Mouse (Mus musculus): ENCODE data around the gene Maml1.

Gene Maml1

DNA sequence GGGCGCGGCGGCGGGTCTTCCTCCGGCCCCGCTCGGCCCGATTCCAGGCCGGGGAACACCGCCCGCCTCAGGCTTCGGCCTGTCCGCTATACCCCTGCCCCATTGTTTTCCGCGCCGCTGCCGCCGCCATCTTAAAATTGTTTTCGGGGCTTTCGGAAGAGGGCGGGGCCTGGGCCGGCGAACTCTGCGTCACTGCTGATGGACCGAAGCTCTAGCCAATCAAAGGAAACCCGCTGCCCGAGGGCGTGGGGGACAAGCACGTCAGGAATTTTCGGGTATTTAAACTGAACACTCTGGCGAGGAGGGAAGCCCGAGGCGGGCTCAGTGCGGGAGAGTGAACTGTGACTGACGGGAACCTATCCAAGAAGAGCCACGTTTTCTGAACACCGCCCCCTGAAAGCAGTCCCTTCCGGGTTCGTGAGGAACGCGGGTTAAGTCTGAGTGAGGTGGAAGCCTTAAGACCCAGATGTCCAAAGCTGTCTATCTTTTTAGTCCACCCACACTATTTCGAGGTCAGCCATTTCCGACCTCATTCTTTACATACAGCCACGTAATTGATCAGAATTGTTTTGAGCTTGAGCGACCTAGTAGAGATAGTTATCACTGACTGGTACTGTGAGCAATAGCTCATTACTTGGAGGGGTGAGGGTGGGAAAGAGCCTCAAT lies at the start of gene Maml1:
Gene Maml1 (minus strand): TSS at position 122 of the 666 bp plus-strand sequence.
- WGBS: 1% methylated on average over 45 of the region's 45 CpGs

DNA sequence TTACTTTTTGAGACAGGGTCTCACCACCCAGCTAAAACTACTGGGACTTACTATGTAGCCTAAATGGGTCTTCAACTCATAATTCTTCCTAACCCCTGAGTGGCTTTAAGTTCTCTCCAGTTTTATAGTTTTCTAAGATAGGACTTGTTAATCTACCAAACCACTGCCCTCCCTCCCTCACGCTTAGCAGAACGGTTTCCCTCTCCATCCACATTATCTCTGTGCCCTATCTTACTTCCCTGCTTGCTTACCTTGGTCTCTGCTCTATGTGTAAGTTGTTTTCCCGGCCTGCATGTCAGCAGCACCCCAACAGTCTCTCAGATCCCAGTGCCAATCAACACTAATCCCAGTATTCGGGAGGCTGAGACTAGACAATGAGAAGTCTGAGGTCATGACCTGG lies 44.8 kb upstream of the Maml1 start:
- 76% methylated on average over 4 of the region's 4 CpGs for WGBS

DNA sequence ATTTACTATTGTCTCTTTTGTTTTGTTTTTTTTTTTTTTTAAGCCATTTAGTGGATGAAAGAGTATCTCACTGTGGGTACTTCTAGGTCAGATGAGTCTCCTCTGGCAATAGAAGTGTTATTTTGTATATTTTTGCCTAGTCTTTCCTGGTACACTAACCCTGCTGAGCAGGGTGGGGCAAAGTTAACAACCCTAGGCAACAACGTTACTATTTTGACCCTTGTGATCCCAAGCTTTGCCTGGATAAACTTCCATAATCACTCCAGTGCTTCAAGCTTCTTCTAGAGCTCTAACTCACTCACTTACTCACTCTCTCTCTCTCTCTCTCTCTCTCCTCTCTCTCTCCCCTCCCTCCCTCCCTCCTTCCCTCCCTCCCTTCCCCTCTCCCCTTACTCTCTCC lies 44.0 kb upstream of the Maml1 start:
- 64% methylated on average over 1 of the region's 1 CpGs for WGBS

DNA sequence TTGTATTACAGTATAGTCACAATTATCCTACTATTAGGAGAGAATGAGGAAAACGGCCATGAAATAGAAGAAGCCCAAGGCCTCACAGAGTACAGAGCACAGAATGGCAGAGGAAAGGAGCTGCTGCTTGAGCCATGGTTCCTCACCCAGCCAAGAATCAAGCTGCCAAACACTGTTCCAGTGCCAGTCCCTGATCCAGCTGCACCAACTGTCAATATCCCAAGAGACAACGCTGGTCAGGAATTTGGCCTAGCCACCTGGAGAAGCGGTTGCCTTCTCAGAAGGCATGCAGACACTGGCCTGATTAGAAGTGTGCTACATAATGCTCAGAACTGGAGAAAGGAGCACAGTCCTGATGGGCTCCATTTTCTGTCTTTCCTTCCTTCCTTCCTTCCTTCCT lies 41.1 kb upstream of the Maml1 start:
- 65% methylated on average over 3 of the region's 3 CpGs for WGBS

DNA sequence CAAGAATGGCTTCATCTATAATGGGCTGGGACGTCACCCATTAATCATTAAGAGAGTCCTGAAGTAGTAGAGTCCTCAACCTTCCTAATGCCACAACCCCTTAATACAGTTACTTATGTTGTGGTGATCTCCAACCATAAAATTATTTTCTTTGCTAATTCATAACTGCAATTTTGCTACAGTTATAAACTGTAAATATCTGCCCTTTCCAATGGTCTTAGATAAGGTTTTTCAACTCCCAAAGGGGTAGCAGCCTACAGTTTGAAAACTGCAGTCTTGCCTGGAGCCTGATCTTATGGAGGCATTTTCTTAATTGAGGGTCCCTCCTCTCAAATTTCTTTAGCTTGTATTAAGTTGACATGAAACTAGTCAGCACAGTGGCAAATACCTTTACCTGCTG lies 37.3 kb upstream of the Maml1 start:
- WGBS: 97% methylated on average over 1 of the region's 1 CpGs

DNA sequence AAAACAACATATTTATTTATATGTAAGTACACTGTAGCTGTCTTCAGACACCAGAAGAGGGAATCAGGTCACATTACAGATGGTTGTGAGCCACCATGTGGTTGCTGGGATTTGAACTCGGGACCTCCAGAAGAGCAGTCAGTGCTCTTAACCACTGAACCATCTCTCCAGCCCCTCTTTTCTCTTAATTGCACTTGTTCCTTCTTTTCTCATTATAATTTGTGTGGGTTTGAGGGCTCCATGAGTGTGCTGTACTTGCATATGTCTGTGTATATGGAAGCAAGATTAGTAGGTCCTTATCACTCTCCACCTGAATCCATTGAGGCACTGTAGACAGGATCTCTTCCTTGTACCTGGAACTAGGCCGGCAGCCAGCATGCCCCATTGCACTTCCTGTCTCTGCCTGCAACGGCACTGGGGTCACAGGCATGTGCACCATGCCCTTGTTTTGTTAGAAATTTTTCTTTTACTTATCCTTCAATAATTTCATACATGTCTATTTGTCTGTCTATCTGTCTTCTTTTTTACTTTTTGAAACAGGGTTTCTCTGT lies 36.0 kb upstream of the Maml1 start:
- 82% methylated on average over 3 of the region's 3 CpGs for WGBS

DNA sequence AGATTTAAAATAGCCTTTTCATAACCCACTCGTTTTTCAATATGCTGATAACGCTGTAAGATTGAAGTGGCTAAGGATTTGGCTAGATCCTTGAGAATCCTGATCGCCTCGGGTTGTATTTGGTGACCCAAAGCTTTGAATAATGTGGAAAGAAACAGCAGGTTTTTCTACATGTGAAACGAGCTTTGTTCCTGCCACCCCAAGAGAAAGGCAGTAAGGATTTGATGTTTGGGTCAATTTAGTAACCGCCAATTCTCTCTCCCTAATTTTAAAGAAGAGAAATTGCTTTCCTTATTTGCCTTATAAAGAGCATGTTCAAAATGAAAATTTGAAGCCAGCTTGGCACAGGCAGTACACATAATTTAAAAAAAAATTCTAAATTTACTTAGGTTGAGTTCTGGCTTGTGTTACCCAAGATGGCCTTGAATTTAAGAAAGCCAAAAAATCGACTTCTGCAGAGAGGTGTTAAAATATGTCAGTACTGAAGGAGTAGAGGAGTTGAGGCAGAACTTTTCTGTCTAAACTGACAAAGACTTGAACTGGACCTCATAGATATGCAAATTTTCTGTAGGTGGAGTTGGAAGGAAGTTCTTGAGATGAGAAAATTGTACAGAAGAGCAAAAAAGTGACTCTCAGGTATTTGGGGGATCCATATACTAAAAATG lies 34.3 kb upstream of the Maml1 start:
- 1% methylated on average over 7 of the region's 7 CpGs for WGBS

DNA sequence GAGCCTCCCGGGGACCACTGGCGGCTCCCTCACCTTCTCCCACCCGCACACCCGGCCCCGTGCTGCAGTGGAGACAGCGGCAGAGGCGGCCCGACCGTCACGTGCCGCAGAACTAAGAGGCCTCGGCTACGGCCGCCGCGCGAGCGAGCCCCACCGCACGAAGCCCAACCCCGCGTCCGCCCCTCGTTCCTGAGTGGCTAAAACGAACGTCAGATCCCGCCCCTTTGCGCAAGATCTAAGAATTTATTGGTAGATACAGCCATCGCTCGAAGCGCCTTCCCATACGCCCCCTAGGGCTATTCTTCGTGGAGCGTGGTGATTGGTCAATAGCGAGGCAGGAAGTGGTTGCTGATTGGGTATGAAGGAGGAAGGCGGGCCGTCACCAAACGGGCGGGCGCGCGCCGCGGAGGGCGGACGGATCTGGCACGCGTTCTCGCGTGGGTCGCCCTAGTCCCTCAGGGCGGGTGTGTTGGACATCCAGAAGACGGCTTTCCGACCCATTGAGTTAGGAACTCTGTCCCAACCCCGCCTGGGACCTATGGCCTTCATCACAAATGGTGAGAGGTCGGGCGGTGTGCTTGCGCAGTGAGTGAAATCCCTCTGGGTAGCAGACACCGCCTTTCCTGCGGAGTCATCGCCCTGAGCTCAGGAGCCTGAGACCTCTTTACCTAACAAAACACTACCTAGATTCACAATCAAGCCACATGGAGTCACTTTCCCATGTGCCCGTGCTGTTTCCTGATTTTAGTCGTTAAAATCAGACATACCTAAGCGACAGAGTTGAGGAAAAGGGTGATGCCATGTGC lies 33.6 kb upstream of the Maml1 start, which contains the start of gene Canx:
Gene Canx (minus strand): TSS at position 178 of the 806 bp plus-strand sequence.
- WGBS: under 1% methylated on average over 64 of the region's 64 CpGs

DNA sequence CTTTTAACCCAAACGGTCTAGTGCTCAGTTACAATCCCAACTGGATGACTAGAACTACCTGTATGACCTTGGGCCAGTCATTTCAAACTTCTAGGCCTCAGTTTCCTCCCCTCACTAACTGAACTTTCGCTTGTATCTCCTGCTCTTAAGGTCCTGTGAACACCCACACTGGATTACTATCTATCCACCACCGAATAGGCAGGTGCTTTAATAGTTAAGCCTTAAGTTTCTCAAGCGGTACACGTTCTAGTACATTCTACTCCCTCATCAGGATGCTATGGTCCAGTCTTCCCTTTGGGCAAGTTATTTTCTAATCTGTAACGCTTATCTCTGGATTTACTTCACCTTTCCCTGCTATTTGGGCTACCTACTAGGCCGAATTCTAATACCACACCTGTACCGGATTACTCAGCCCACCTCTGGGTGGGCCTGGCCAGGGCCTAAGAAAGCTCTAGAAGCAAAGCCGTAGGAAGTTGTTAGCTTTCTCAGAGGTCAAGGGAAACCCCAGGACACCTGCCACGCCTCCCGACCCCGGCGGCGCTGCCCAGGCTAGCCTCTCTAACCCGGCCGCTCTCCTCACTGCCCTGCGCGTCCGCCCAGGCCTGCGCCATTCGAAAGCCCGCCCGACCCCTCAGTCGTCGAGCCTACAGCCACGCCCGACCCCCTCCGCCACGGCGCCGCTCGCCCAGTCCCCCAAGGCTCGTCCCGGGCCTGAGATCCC lies 32.8 kb upstream of the Maml1 start:
- under 1% methylated on average over 34 of the region's 34 CpGs for WGBS

DNA sequence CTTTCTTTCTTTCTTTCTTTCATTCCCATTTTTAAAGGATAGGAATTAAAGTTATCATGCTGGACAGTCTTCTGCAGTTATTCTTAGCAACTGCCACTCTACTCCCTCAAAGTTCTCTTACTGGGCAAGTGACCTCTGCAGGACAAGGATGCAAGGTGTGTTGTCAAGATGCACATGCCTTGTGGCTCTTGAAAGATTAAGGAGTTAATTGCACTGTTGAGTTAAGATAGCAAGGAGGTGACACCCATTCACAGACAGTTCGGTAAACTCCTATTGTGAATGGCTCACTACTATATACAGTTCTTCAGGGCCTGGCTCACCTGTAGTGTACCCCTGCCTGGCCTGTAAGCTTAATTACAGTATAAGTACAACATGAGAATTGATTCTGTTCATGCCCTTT lies 31.7 kb upstream of the Maml1 start:
- WGBS: 14% methylated on average over 1 of the region's 1 CpGs

DNA sequence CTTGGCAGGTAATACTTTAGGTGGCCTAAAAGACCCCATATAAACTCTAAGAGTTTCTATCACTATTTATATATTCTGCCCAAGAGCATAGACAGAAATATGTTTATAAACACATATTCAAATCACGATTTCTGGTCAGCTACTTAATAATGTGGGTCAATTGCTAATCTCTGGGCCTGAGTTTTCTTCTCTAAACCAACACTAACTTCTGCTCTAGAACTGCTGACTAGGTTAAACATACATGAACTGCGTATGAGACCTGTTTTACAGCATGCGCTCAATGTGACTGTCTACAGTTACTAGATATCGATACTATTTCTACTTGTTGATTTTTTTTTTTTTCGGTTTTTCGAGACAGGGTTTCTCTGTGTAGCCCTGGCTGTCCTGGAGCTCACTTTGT lies 29.1 kb upstream of the Maml1 start:
- WGBS: 89% methylated on average over 6 of the region's 6 CpGs

DNA sequence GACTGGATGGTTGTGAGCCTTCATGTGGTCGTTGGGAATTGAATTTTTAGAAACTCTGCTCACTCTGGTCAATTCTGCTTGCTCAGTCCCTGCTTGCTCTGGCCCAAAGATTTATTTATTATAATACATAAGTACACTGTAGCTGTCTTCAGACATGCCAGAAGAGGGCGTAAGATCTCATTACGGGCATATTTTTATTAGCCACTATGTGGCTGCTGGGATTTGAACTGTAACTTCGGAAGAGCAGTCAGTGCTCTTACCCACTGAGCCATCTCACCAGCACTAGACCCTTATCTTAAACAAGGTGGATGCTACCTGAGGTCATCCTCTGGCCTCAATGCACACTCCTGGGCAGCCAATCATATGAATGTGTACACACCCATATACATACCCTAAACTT lies 27.2 kb upstream of the Maml1 start:
- WGBS: 77% methylated on average over 4 of the region's 4 CpGs

DNA sequence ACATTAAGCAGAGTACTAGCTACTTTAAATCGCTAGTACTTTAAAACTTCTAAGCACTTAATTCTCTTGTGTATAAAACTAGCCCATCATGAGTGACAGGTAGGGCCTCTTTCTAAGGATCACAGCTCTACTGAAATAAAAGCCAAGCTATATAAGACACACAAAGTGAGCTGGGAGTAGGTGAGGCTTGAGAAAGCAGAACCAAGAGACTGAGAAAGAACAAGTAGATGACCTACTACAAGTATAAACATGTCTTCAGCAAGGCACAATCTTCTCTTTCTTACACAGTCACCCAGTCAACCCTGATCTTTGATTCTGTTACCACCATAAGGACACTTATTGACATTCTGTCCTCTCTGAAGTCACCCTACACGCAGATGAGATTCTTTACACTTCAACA lies 20.7 kb upstream of the Maml1 start:
- WGBS: 77% methylated on average over 2 of the region's 2 CpGs

DNA sequence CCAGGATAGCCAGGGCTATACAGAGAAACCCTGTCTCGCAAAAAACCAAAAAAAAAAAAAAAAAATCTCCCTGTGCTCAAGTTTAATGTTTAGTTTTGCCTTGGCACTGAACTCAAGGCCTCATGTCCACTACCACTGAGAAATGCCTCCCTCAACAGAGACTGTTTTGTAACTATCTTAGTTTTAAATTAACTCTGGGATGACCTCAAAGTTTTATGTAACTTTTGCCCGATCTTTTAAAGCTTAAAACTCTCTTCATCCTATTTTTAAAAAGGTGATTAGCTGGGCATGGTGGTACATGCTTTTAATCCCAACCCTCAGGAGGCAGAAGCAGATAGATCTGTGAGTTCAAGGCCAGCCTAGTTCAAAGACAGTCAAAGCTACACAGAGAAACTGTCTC lies 11.3 kb upstream of the Maml1 start:
- WGBS: 92% methylated on average over 2 of the region's 2 CpGs

DNA sequence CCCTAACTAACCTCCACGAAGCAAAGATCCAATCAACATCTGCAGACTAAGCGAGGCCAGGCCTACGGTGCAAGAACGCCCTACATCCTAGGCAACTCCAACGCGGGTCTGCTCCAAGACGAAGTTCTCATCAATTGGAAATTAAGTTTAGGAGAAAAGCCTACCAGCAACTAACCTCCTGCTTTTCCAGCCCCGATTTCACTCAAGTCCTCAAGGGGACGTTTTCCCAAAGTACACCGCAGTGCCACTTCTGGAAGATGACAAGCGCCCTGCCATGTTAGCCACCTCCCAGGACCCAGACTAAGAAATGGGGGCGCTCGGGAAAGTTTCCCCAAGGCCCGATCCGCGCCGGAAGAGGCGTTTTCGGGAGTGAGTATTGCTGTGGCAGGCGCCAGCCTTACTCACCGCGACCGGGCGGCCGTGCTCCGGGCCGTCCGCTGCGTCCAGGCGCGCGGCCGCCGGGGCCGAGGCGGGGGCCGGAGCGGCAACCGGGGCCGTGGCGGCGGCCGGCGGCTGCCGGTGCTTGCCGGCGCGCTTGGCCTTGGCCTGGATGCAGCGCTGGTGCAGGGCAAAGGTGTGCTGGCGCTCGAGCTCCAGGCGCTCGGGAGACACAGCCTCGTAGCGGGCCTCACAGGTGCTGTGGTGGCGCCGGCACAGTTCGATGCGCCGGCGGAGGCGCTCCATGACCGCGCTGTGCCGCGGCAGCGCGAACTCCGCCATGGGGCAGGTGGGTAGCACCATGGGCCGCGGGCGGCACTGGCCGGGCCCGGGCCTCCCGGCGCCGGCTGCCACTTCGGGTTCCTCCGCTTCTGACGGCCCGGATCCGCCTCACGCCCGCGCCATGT lies 568 bp downstream of the Maml1 start:
- WGBS: 1% methylated on average over 85 of the region's 85 CpGs

DNA sequence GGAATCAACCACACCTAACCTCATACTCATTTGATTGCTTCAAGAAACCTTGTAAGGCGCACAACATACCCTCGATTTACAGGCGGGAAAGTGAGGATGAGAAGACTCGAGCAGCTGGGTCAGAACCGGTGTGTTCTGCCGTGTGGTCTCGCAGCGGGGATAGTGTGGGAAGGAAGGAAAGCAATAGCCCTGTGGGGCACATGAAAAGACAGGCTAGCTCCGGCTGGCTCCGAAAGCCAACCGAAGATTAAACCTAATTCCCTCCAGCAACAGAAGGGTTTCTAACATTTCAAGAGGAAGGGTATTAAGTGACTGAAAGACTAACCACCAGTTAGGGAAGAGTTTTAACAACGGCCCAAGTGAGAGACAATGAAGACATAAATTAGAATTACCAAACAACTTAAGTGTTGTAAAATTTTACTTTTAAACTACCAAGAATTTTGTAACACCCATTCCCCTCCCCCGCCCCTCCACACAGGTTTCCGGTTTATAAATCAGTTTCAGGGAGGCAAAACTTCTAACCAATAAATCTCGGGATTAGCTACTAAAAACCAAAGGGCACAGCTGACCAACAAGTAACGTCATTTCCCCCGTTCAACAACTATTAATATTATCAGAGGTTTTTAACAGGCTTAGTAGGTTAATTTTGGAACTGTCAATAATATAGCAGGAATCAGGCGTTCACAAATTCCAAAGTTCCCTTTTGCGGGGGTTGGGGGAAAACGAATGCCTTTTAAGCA lies 1.5 kb downstream of the Maml1 start:
- WGBS: 3% methylated on average over 20 of the region's 20 CpGs

DNA sequence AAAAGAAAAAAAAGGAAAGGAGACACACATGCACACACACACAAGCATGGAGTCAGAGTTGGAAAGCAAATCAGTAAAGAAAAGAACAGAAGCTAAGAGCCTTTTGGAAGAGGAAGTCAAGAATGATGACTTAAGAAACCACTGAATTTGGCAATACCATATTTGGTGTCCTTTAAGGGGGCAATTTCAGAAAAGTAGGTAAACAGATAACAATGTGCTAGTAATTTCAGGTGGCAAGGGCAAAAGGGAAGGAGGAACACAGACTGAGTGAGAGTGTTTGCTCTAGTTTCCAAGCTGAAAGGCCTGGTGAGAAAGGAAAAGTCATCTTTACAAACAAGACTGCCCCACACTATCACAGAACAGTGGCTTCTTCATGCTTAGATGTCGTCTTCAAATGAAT lies 5.7 kb downstream of the Maml1 start:
- 65% methylated on average over 1 of the region's 1 CpGs for WGBS

DNA sequence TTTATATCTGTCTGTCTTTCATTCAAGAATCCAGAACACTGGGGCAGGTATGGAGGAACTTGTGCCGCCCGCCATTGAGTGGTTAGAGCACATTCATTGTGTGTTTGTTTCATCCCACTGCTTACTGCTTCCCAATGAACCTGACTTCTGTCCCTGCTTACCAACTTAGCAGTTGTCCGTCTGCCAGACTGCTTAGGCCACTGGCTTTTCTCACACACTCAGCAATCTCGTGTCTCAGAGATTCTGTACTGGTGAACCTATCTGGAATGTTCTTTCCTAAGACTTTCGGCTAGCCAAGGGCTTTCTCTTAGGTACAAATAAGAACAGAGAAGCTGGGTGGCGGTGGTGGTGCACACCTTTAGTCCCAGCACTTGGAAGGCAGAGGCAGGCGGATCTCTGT lies 6.4 kb downstream of the Maml1 start:
- WGBS: 90% methylated on average over 7 of the region's 7 CpGs

DNA sequence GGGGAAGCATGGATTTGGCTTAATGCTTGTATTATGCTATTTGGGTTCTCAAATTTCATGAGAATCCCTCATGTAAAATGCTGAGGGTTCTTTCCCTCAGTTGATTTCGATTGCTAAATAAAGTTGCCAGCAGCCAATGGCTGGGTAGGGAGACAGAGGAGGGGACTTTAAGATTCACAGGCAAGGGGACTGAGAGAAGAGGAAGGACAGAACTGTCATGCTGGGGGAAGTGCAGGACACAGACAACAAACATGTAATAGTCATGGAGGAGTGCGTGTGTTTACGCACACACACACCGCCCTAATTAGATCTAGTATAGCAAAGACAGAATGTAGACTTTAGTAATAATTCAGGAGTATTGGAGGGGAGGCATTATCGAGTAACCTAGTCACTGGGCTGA lies 6.8 kb downstream of the Maml1 start:
- 89% methylated on average over 5 of the region's 5 CpGs for WGBS

DNA sequence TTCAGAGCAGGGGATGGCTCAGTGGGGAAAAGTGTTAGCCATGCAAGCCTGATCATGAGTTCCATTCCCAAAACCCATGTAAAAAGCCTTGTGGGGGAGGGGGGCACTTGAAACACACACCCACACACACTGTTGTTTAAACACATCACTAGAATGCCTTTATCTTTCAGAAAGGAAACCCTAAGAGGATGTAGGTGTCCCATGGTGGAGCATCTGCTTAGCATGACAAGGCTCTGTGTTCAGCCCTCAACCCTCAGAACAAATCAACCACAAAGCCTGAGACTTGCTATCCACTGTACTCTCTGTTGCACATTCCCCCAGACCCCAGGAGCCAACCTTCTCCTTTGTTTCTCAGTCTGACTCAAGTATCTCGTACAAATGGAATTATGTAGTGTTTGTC lies 12.1 kb downstream of the Maml1 start:
- WGBS: 74% methylated on average over 1 of the region's 1 CpGs
